Mouse (Mus musculus): Measurements from ENCODE around the gene Zc3h7a.

- TF ChIP-seq EP300 (IDR thresholded peaks at IDR 0.05; ENCODE audit: low read depth) (no peak), CTCF (IDR thresholded peaks at IDR 0.05; ENCODE audit: low read depth) (no peak)
Measured at GRCm38 (mm10) chr16:11092523-11092922, 83.7 kb downstream of the Zc3h7a start.
